Mouse (Mus musculus): ENCODE data around the gene Tpgs1.

DNA sequence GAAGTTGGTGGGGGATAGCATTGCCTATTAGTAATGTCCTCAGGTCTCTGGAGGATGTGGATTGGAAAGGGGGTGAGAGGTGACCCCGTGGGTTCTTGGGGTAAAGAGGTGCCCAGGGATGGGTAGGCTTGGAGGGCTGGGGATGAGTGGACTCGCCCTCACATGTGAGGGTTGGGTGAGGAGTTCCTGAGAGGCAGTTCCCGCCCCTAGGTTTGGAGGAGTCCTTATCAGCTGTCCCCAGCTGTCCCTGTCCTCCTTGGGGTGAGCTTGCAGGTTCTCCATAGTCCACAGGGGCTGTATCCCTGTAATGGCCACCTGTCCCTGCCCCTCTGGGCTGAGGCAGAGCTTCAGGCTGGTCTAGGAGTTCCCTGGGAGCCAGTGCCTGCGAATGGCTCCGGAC lies 36.8 kb downstream of the Tpgs1 start:
- TF ChIP-seq POLR2A (IDR thresholded peaks at IDR 0.05; ENCODE audit: borderline replicate concordance, low read depth, low read length) (no peak), CTCF (IDR thresholded peaks at IDR 0.05; ENCODE audit: low read depth, low read length) (no peak)
